Mouse (Mus musculus) macrophage (primary cell): Measurements from ENCODE around the gene Atp6v0e2. TPM values are rescaled to one million over a fixed set of nuclear protein-coding genes. Genes with fewer than 3 reads are reported as not detected.

Experiments used
- H3K27ac ChIP-seq: fragments of 350-480 bp; formaldehyde crosslinking; 2 replicates; pipeline ENCODE4 v1.9.0; 2021
- H3K36me3 ChIP-seq: fragments of 350-480 bp; formaldehyde crosslinking; 2 replicates; pipeline ENCODE4 v1.9.0; 2021; ENCODE audit errors: inconsistent target
- H3K4me3 ChIP-seq: fragments of 350-480 bp; formaldehyde crosslinking; 2 replicates; pipeline ENCODE4 v1.9.0; 2021; ENCODE audit errors: inconsistent target
- H3K79me2 ChIP-seq: fragments of 350-480 bp; formaldehyde crosslinking; 2 replicates; pipeline ENCODE4 v1.9.0; 2021; ENCODE audit errors: inconsistent target
- WGBS: methylation state at CpG from one replicate; pipeline ENCODE4 v1.1.7; 2026; ENCODE audit warnings: inconsistent platforms; ENCODE audit not compliant: missing documents; 5-methylcytosine and 5-hydroxymethylcytosine counted together
- polyA plus RNA-seq: library from polyadenylated mRNA; stranded (reverse); fragments of 250-400 nt; gene quantifications from 3 replicates; pipeline ENCODE4 v1.2.4, GENCODE M21; 2018; ENCODE audit warnings: inconsistent platforms

Atp6v0e2 gene
- polyA plus RNA-seq, 1 experiment from 2014 or later = not detected

- 73% methylated on average over 15 of the region's 16 CpGs for WGBS
- no peaks in the 10 kb centered on the region for H3K36me3 ChIP-seq
These were observed 7.5 kb upstream of the Atp6v0e2 start for GRCm38 (mm10) chr6:48529871-48530440.

GRCm38 (mm10) chr6:48530862-48531261 is 6.6 kb upstream of the Atp6v0e2 start:
- no peak overlapping the region for H3K27ac ChIP-seq
- 91% methylated on average over 2 of the region's 2 CpGs for WGBS
- no peaks in the 10 kb centered on the region for H3K79me2 ChIP-seq
- no peak overlapping the region for H3K4me3 ChIP-seq
- no peaks in the 10 kb centered on the region for H3K36me3 ChIP-seq

More at GRCm38 (mm10) chr6:48529871-48530440, 7.5 kb upstream of the Atp6v0e2 start:
- Histone ChIP-seq H3K79me2 (no peaks in the 10 kb centered on the region), H3K27ac (no peak overlapping the region), H3K4me3 (no peak overlapping the region)

- 100% methylated on average over 2 of the region's 2 CpGs for WGBS
- no peak overlapping the region for H3K4me3 ChIP-seq
- H3K79me2 ChIP-seq = no peaks in the 10 kb centered on the region
- no peak overlapping the region for H3K27ac ChIP-seq
- no peaks in the 10 kb centered on the region for H3K36me3 ChIP-seq
These were observed 3.9 kb upstream of the Atp6v0e2 start for GRCm38 (mm10) chr6:48533475-48533874.

- H3K79me2 ChIP-seq = no peaks in the 10 kb centered on the region
- WGBS = 93% methylated on average over 8 of the region's 8 CpGs
- H3K4me3 ChIP-seq = no peak overlapping the region
- H3K36me3 ChIP-seq = no peaks in the 10 kb centered on the region
- no peak overlapping the region for H3K27ac ChIP-seq
These were observed 2.5 kb upstream of the Atp6v0e2 start for GRCm38 (mm10) chr6:48534913-48535312.

GRCm38 (mm10) chr6:48536091-48536490 is 1.3 kb upstream of the Atp6v0e2 start:
- no peak overlapping the region for H3K4me3 ChIP-seq
- H3K36me3 ChIP-seq = no peaks in the 10 kb centered on the region
- no peaks in the 10 kb centered on the region for H3K79me2 ChIP-seq
- no peak overlapping the region for H3K27ac ChIP-seq
- WGBS = 8% methylated on average over 4 of the region's 4 CpGs

GRCm38 (mm10) chr6:48538841-48539737 is 1.7 kb downstream of the Atp6v0e2 start:
- no peaks in the 10 kb centered on the region for H3K36me3 ChIP-seq
- WGBS = 83% methylated on average over 4 of the region's 5 CpGs
- H3K79me2 ChIP-seq = no peaks in the 10 kb centered on the region
- no peak overlapping the region for H3K4me3 ChIP-seq
- no peak overlapping the region for H3K27ac ChIP-seq

GRCm38 (mm10) chr6:48539860-48540259 is 2.4 kb downstream of the Atp6v0e2 start:
- no peak overlapping the region for H3K27ac ChIP-seq
- no peaks in the 10 kb centered on the region for H3K36me3 ChIP-seq
- 81% methylated on average over 5 of the region's 5 CpGs for WGBS

GRCm38 (mm10) chr6:48540721-48541120 is 3.3 kb downstream of the Atp6v0e2 start:
- Histone ChIP-seq H3K79me2 (no peaks in the 10 kb centered on the region), H3K36me3 (no peaks in the 10 kb centered on the region), H3K27ac (no peak overlapping the region), H3K4me3 (no peak overlapping the region)
- WGBS = 82% methylated on average over 3 of the region's 3 CpGs

More at GRCm38 (mm10) chr6:48539860-48540259, 2.4 kb downstream of the Atp6v0e2 start:
- Histone ChIP-seq H3K79me2 (no peaks in the 10 kb centered on the region), H3K4me3 (no peak overlapping the region)

GRCm38 (mm10) chr6:48541560-48542450 is 4.4 kb downstream of the Atp6v0e2 start:
- Histone ChIP-seq H3K4me3 (no peak overlapping the region), H3K36me3 (no peaks in the 10 kb centered on the region), H3K79me2 (no peaks in the 10 kb centered on the region), H3K27ac (no peak overlapping the region)
- WGBS = 17% methylated on average over 7 of the region's 7 CpGs

- Histone ChIP-seq H3K4me3 (no peak overlapping the region), H3K27ac (no peak overlapping the region), H3K79me2 (no peaks in the 10 kb centered on the region), H3K36me3 (no peaks in the 10 kb centered on the region)
- WGBS = 90% methylated on average over 3 of the region's 3 CpGs
These were observed 5.2 kb downstream of the Atp6v0e2 start for GRCm38 (mm10) chr6:48542631-48543030.

GRCm38 (mm10) chr6:48545251-48545650 is 7.8 kb downstream of the Atp6v0e2 start:
- Histone ChIP-seq H3K4me3 (no peak overlapping the region), H3K79me2 (no peaks in the 10 kb centered on the region), H3K27ac (no peak overlapping the region), H3K36me3 (no peaks in the 10 kb centered on the region)
- WGBS = 92% methylated on average over 5 of the region's 5 CpGs

- H3K27ac ChIP-seq = no peak overlapping the region
- H3K79me2 ChIP-seq = no peaks in the 10 kb centered on the region
- H3K4me3 ChIP-seq = no peak overlapping the region
- H3K36me3 ChIP-seq = no peaks in the 10 kb centered on the region
- WGBS = 0% methylated on average over 1 of the region's 1 CpGs
These were observed 8.9 kb downstream of the Atp6v0e2 start for GRCm38 (mm10) chr6:48546271-48546670.

- no peaks in the 10 kb centered on the region for H3K36me3 ChIP-seq
- H3K4me3 ChIP-seq = no peak overlapping the region
- no peak overlapping the region for H3K27ac ChIP-seq
- no peaks in the 10 kb centered on the region for H3K79me2 ChIP-seq
- 81% methylated on average over 4 of the region's 4 CpGs for WGBS
These were observed 9.4 kb downstream of the Atp6v0e2 start for GRCm38 (mm10) chr6:48546858-48547257.

- H3K79me2 ChIP-seq = no peaks in the 10 kb centered on the region
- H3K4me3 ChIP-seq = no peak overlapping the region
- no peaks in the 10 kb centered on the region for H3K36me3 ChIP-seq
- no peak overlapping the region for H3K27ac ChIP-seq
- 84% methylated on average over 6 of the region's 6 CpGs for WGBS
These were observed 10.9 kb downstream of the Atp6v0e2 start for GRCm38 (mm10) chr6:48548314-48548713.
